Mouse (Mus musculus) lung, postnatal 36 days (tissue): ENCODE measurements around the gene Cpa2.

Experiments
- DNase-seq: peaks from one replicate; pipeline ENCODE4 v3.0.0; 2022; ENCODE audit warnings: mixed read lengths

The Cpa2 gene

GRCm38 (mm10) chr6:30549231-30549761 is 7.9 kb downstream of the Cpa2 start:
- peak; percentile 28 for DNase-seq

- no peak for DNase-seq
These were observed 9.3 kb downstream of the Cpa2 start for GRCm38 (mm10) chr6:30550496-30551192.

GRCm38 (mm10) chr6:30551193-30551515 is 9.8 kb downstream of the Cpa2 start:
- no peak for DNase-seq

GRCm38 (mm10) chr6:30551644-30552580 is 10.5 kb downstream of the Cpa2 start:
- no peak for DNase-seq

- DNase-seq: no peak
These were observed 11.2 kb downstream of the Cpa2 start for GRCm38 (mm10) chr6:30552628-30553027.

- no peak for DNase-seq
These were observed 12.1 kb downstream of the Cpa2 start for GRCm38 (mm10) chr6:30553381-30554010.

GRCm38 (mm10) chr6:30554092-30554491 is 12.7 kb downstream of the Cpa2 start:
- DNase-seq: no peak

GRCm38 (mm10) chr6:30554621-30555170 is 13.3 kb downstream of the Cpa2 start:
- DNase-seq: no peak

- no peak for DNase-seq
These were observed 14.7 kb downstream of the Cpa2 start for GRCm38 (mm10) chr6:30556080-30556479.

GRCm38 (mm10) chr6:30559726-30560125 is 18.3 kb downstream of the Cpa2 start:
- DNase-seq: no peak

GRCm38 (mm10) chr6:30562132-30562531 is 20.8 kb downstream of the Cpa2 start:
- no peak for DNase-seq

GRCm38 (mm10) chr6:30563575-30563974 is 22.2 kb downstream of the Cpa2 start:
- no peak for DNase-seq

GRCm38 (mm10) chr6:30564051-30564450 is 22.7 kb downstream of the Cpa2 start:
- DNase-seq: no peak

- DNase-seq: no peak
These were observed 26.7 kb downstream of the Cpa2 start, which contains the start of gene Cpa4 for GRCm38 (mm10) chr6:30568069-30568468. Gene Cpa4, plus strand, starts transcription at chr6:30568369.

GRCm38 (mm10) chr6:30569331-30569730 is 27.9 kb downstream of the Cpa2 start:
- no peak for DNase-seq

- no peak for DNase-seq
These were observed 28.6 kb downstream of the Cpa2 start for GRCm38 (mm10) chr6:30570012-30570411.

GRCm38 (mm10) chr6:30572456-30573311 is 31.3 kb downstream of the Cpa2 start:
- peak; percentile 73 for DNase-seq

GRCm38 (mm10) chr6:30573380-30573779 is 32.0 kb downstream of the Cpa2 start:
- no peak for DNase-seq

GRCm38 (mm10) chr6:30574945-30575344 is 33.6 kb downstream of the Cpa2 start:
- no peak for DNase-seq

GRCm38 (mm10) chr6:30576477-30577203 is 35.3 kb downstream of the Cpa2 start:
- no peak for DNase-seq
